Mouse (Mus musculus) layer of hippocampus, postnatal 36 days (tissue): ENCODE data around the gene Dixdc1. TPM values are rescaled to one million over a fixed set of nuclear protein-coding genes. Genes with fewer than 3 reads are reported as not detected.

ENCODE experiments used
- DNase-seq, 2 experiments: peaks; one replicate each; pipeline ENCODE4 v3.0.0; 2022
- total RNA-seq, 2 experiments: library from RNA; stranded (reverse); gene quantifications; 2 replicates each; pipeline ENCODE4 v1.2.3; 2021

The Dixdc1 gene
- total RNA-seq, 2 experiments from 2014 or later, result 83.8 to 97.1 TPM

GRCm38 (mm10) chr9:50698418-50699409 is 40.6 kb downstream of the Dixdc1 start:
- DNase-seq, result peak; percentile 70 to 72

- peak; percentile 83 to 86 for DNase-seq
These were observed 41.6 kb downstream of the Dixdc1 start for GRCm38 (mm10) chr9:50697706-50698041.

GRCm38 (mm10) chr9:50696851-50697705 is 42.2 kb downstream of the Dixdc1 start:
- DNase-seq, result no peak

GRCm38 (mm10) chr9:50695153-50695552 is 44.2 kb downstream of the Dixdc1 start:
- no peak for DNase-seq

- DNase-seq, result peak in 1 of 2 experiments; percentile 17
These were observed 45.7 kb downstream of the Dixdc1 start for GRCm38 (mm10) chr9:50693631-50694030.

GRCm38 (mm10) chr9:50692626-50693580 is 46.4 kb downstream of the Dixdc1 start:
- no peak for DNase-seq

- DNase-seq, result no peak
These were observed 52.3 kb downstream of the Dixdc1 start for GRCm38 (mm10) chr9:50686866-50687652.

GRCm38 (mm10) chr9:50681727-50682126 is 57.6 kb downstream of the Dixdc1 start:
- no peak for DNase-seq

- no peak for DNase-seq
These were observed 59.9 kb downstream of the Dixdc1 start for GRCm38 (mm10) chr9:50679406-50679805.

GRCm38 (mm10) chr9:50674771-50675170 is 64.5 kb downstream of the Dixdc1 start:
- no peak for DNase-seq

- DNase-seq, result no peak
These were observed 68.6 kb downstream of the Dixdc1 start for GRCm38 (mm10) chr9:50670690-50671089.

- no peak for DNase-seq
These were observed 71.5 kb downstream of the Dixdc1 start for GRCm38 (mm10) chr9:50667579-50668498.

- DNase-seq, result no peak
These were observed 72.9 kb downstream of the Dixdc1 start for GRCm38 (mm10) chr9:50666442-50666841.

GRCm38 (mm10) chr9:50664826-50665225 is 74.5 kb downstream of the Dixdc1 start:
- DNase-seq, result peak; percentile 45 to 49

GRCm38 (mm10) chr9:50660431-50660830 is 78.9 kb downstream of the Dixdc1 start:
- no peak for DNase-seq

- peak; percentile 90 for DNase-seq
These were observed 79.7 kb downstream of the Dixdc1 start, which contains the start of gene Dlat for GRCm38 (mm10) chr9:50659392-50660217. Gene Dlat, minus strand, starts transcription at chr9:50659780.

GRCm38 (mm10) chr9:50658941-50659388 is 80.4 kb downstream of the Dixdc1 start:
- DNase-seq, result no peak

- DNase-seq, result no peak
These were observed 80.9 kb downstream of the Dixdc1 start for GRCm38 (mm10) chr9:50658391-50658790.

- no peak for DNase-seq
These were observed 88.8 kb downstream of the Dixdc1 start for GRCm38 (mm10) chr9:50650503-50650902.
